Mouse (Mus musculus) stomach, embryonic 15.5 days (tissue): ENCODE measurements around the gene Slc30a1. TPM values are rescaled to one million over a fixed set of nuclear protein-coding genes. Genes with fewer than 3 reads are reported as not detected.
A peak's percentile ranks its signal among the peaks of the same experiment; 100 is the strongest.

Source experiments
- ATAC-seq: fragments of 200-750 bp; cut with Nextera tagmentation; 2 replicates; pipeline ENCODE4 v1.8.0; 2017; ENCODE audit warnings: low read depth, moderate number of reproducible peaks, moderate TSS enrichment; ENCODE audit not compliant: insufficient read depth, low FRiP score
- H3K27ac ChIP-seq: fragments of 300-500 bp; sonication (generic); 2 replicates; pipeline ENCODE4 v1.5.1; 2015; ENCODE audit warnings: mild to moderate bottlenecking, inconsistent platforms
- H3K27me3 ChIP-seq: fragments of 300-500 bp; sonication (generic); replicated peaks from 2 replicates; pipeline ENCODE4 v1.6.1; 2015; ENCODE audit warnings: inconsistent platforms
- H3K36me3 ChIP-seq: fragments of 300-500 bp; sonication (generic); 2 replicates; pipeline ENCODE4 v1.6.1; 2015; ENCODE audit warnings: inconsistent platforms
- H3K4me1 ChIP-seq: fragments of 300-500 bp; sonication (generic); 2 replicates; pipeline ENCODE4 v1.6.1; 2015; ENCODE audit warnings: inconsistent platforms
- H3K4me2 ChIP-seq: fragments of 300-500 bp; sonication (generic); 2 replicates; pipeline ENCODE4 v1.6.1; 2015; ENCODE audit warnings: mild to moderate bottlenecking, inconsistent platforms
- H3K4me3 ChIP-seq: fragments of 300-500 bp; sonication (generic); replicated peaks from 2 replicates; pipeline ENCODE4 v1.5.1; 2015; ENCODE audit warnings: inconsistent platforms
- H3K9ac ChIP-seq: fragments of 300-500 bp; sonication (generic); 2 replicates; pipeline ENCODE4 v1.6.1; 2015; ENCODE audit warnings: inconsistent platforms
- H3K9me3 ChIP-seq: fragments of 300-500 bp; sonication (generic); 2 replicates; pipeline ENCODE4 v1.6.1; 2016; ENCODE audit warnings: inconsistent platforms
- WGBS: fragments of 180-500 bp; shearing (Covaris S2); methylation state at CpG from one replicate; pipeline ENCODE4 v1.1.7; 2015; 5-methylcytosine and 5-hydroxymethylcytosine counted together
- polyA plus RNA-seq: library from polyadenylated mRNA; unstranded; fragments of >200 nt; fragmentation: Nextera tagmentation; extraction: Ambion mirVana; gene quantifications from 2 replicates; pipeline ENCODE4 v1.2.1, GENCODE M21; 2015

The Slc30a1 gene
- polyA plus RNA-seq, 1 experiment from 2014 or later: 4.5 TPM

DNA sequence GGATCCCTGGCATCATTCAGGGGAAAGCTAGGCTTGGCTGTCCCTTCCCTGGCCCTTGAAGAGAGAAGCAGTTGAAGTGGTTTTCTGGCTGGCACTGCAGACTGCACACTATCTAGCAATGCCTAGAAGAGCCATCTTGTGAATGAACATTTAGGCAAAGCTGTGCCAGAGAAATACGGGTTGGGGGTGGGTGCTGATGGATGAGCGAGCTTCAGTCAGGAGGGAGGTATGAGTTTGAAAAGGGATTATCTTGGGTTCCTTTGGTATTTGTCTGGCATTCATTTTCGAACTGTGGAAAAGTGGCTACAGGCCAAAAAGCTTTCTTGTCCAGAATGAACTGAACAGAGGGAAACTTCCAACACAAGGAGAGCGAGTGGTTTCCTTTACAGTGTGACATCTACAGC, 28.0 kb upstream of the Slc30a1 start:
- WGBS: 50% methylated on average over 4 of the region's 4 CpGs
- ATAC-seq: no peak
- Histone ChIP-seq H3K4me2 (no peak overlapping the region), H3K9me3 (no peaks in the 10 kb centered on the region), H3K4me3 (no peak overlapping the region), H3K4me1 (peaks cover 9% of the 10 kb centered on the region; the same call in 1 of the 2 replicates), H3K36me3 (no peaks in the 10 kb centered on the region), H3K27me3 (no peaks in the 10 kb centered on the region), H3K9ac (no peak overlapping the region), H3K27ac (no peak overlapping the region)

DNA sequence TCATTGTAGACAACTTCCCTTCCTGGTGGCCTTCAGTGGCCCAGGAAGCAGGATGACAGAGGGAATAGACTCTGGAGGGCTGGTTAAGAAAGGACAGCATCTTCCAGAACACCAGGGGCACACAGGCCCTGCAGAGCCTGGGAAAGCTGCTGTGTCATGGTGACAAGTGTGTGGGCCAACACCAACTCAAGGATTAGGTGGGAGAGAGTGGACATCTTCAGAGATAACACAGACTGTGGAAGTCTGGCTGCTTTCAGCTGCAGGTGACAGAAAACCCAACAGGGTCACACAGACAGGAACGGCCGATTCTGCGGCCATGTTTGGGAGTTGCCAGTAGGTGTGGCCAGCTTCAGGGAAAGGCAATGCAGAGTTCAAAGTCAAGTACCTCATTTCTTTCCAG, 26.3 kb upstream of the Slc30a1 start:
- Histone ChIP-seq H3K36me3 (no peaks in the 10 kb centered on the region), H3K9ac (no peak overlapping the region), H3K4me3 (no peak overlapping the region), H3K27me3 (no peaks in the 10 kb centered on the region), H3K27ac (no peak overlapping the region), H3K4me2 (no peak overlapping the region), H3K9me3 (no peaks in the 10 kb centered on the region), H3K4me1 (peaks cover 8% of the 10 kb centered on the region; the same call in 1 of the 2 replicates)
- ATAC-seq: no peak
- WGBS: 70% methylated on average over 3 of the region's 3 CpGs

- H3K36me3 ChIP-seq: no peaks in the 10 kb centered on the region
- no peak overlapping the region for H3K9ac ChIP-seq
- H3K4me2 ChIP-seq: no peak overlapping the region
- H3K4me3 ChIP-seq: no peak overlapping the region
- no peak overlapping the region for H3K27ac ChIP-seq
- no peaks in the 10 kb centered on the region for H3K27me3 ChIP-seq
- no peaks in the 10 kb centered on the region for H3K9me3 ChIP-seq
- no peak for ATAC-seq
- 78% methylated on average over 8 of the region's 8 CpGs for WGBS
- peaks cover 5% of the 10 kb centered on the region; the same call in 1 of the 2 replicates for H3K4me1 ChIP-seq
Measured at GRCm38 (mm10) chr1:191880921-191881609, 25.5 kb upstream of the Slc30a1 start.

DNA sequence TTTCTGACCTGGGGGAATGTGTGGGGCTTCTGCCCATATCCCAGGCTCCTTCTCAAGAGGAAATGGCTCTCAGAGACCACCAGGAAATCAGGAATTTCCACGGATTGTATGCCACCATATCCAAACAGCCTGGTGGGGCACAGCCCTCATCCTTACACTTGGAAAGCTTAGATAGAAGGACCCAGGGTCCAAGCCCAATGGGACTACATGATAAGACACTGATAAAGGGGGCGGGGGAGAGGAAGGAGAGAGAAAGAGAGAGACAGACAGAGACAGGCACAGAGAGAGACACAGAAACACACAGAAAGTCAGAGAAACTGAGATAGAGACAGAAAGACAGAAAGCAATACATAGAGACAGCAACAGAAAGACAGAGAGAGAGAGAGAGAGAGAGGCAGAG, 24.9 kb upstream of the Slc30a1 start:
- no peaks in the 10 kb centered on the region for H3K9me3 ChIP-seq
- no peak overlapping the region for H3K27ac ChIP-seq
- H3K4me2 ChIP-seq: no peak overlapping the region
- no peaks in the 10 kb centered on the region for H3K36me3 ChIP-seq
- H3K27me3 ChIP-seq: no peaks in the 10 kb centered on the region
- peaks cover 5% of the 10 kb centered on the region; the same call in 1 of the 2 replicates for H3K4me1 ChIP-seq
- ATAC-seq: no peak
- H3K4me3 ChIP-seq: no peak overlapping the region
- WGBS: 48% methylated on average over 2 of the region's 2 CpGs
- no peak overlapping the region for H3K9ac ChIP-seq

DNA sequence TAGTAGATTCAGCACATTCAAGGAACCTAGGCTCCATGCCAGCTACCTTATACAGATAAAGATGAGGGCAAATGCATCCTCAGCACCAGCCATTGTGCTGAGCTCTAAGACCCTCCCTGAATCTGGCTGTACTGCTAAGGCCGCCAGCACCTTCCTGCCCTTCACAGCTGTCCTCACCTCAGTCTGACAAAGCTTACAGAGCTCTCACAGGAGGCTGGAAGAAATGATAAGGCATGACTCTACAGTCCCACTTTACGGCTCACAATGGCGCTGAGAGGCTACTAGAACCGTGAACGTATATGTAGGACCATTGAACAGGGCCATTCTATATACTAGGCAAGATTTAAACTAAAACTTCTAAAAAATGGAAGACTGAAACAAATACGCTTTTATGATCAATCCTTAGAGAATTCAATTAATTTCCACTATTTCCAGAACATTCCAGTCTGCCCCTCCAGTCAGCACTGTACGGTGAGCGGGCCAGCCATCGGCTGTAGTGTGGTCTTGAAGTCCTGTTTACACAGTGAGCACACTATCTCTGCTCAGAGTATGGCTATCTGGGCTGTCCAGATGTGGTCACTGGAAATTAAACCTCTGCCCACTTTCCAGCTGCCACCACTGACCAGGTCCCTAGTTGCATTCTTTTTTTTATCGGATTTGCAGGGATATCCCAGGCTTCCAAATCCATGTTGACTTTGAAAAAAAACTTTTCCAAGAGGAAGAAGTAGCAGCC, 23.9 kb upstream of the Slc30a1 start:
- Histone ChIP-seq H3K4me2 (no peak overlapping the region), H3K27ac (no peak overlapping the region), H3K27me3 (no peaks in the 10 kb centered on the region), H3K4me3 (no peak overlapping the region), H3K36me3 (no peaks in the 10 kb centered on the region), H3K4me1 (peaks cover 5% of the 10 kb centered on the region; the same call in 1 of the 2 replicates), H3K9me3 (no peaks in the 10 kb centered on the region), H3K9ac (no peak overlapping the region)
- ATAC-seq: no peak
- whole genome bisulfite sequencing: 82% methylated on average over 10 of the region's 10 CpGs

DNA sequence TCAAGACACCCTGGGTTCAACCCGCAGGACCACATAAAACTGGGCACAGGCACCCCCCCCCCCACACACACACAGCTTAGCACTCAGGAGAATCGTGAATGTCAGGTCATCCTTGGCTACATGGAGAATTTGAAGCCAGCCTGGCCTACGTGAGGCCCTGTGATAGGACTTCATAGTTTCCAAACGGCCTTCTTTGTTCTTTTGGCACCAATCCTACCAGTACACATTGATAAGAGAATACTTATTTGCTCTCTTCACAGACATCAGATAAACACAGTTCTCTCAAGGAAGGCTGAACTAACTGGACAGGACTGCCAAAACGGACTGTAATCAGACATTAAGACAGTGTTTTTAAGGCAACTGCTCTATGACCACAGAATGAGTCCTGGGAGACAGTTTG, 22.9 kb upstream of the Slc30a1 start:
- Histone ChIP-seq H3K4me3 (no peak overlapping the region), H3K36me3 (no peaks in the 10 kb centered on the region), H3K9me3 (no peaks in the 10 kb centered on the region), H3K9ac (no peak overlapping the region), H3K4me2 (no peak overlapping the region), H3K4me1 (0 out of 2 replicates have a peak, but pooled peaks cover 2% of the 10 kb centered on the region), H3K27ac (no peak overlapping the region), H3K27me3 (no peaks in the 10 kb centered on the region)
- WGBS: 43% methylated on average over 5 of the region's 5 CpGs
- peak; percentile 23; the same call in 1 of the 2 replicates for ATAC-seq

GRCm38 (mm10) chr1:191891912-191892311, 14.7 kb upstream of the Slc30a1 start:
- Histone ChIP-seq H3K27ac (no peak overlapping the region), H3K4me2 (no peak overlapping the region)
- no peak for ATAC-seq

GRCm38 (mm10) chr1:191894386-191894785, 12.2 kb upstream of the Slc30a1 start:
- Histone ChIP-seq H3K4me2 (no peak overlapping the region), H3K4me3 (no peak overlapping the region), H3K36me3 (no peaks in the 10 kb centered on the region), H3K9ac (no peak overlapping the region), H3K27ac (no peak overlapping the region), H3K4me1 (0 out of 2 replicates have a peak, but pooled peaks cover 6% of the 10 kb centered on the region), H3K9me3 (no peaks in the 10 kb centered on the region), H3K27me3 (no peaks in the 10 kb centered on the region)
- ATAC-seq: 0 out of 2 replicates have a peak, but pooled peaks have one; percentile 21
- WGBS: 70% methylated on average over 17 of the region's 17 CpGs

More at GRCm38 (mm10) chr1:191891912-191892311, 14.7 kb upstream of the Slc30a1 start:
- Histone ChIP-seq H3K27me3 (no peaks in the 10 kb centered on the region), H3K9ac (no peak overlapping the region), H3K4me1 (0 out of 2 replicates have a peak, but pooled peaks cover 3% of the 10 kb centered on the region), H3K4me3 (no peak overlapping the region), H3K36me3 (no peaks in the 10 kb centered on the region), H3K9me3 (no peaks in the 10 kb centered on the region)
- 73% methylated on average over 6 of the region's 6 CpGs for WGBS

GRCm38 (mm10) chr1:191894857-191895256, 11.7 kb upstream of the Slc30a1 start:
- H3K27me3 ChIP-seq: no peaks in the 10 kb centered on the region
- no peaks in the 10 kb centered on the region for H3K36me3 ChIP-seq
- WGBS: 81% methylated on average over 9 of the region's 9 CpGs
- no peak overlapping the region for H3K4me2 ChIP-seq
- no peak overlapping the region for H3K27ac ChIP-seq
- ATAC-seq: no peak
- no peaks in the 10 kb centered on the region for H3K9me3 ChIP-seq
- 0 out of 2 replicates have a peak, but pooled peaks cover 6% of the 10 kb centered on the region for H3K4me1 ChIP-seq
- H3K4me3 ChIP-seq: no peak overlapping the region
- H3K9ac ChIP-seq: no peak overlapping the region

- Histone ChIP-seq H3K4me1 (0 out of 2 replicates have a peak, but pooled peaks cover 6% of the 10 kb centered on the region), H3K9ac (no peak overlapping the region), H3K27me3 (no peaks in the 10 kb centered on the region), H3K27ac (peak overlapping the region; percentile 40; the same call in 1 of the 2 replicates), H3K9me3 (no peaks in the 10 kb centered on the region), H3K4me3 (no peak overlapping the region), H3K36me3 (no peaks in the 10 kb centered on the region), H3K4me2 (no peak overlapping the region)
- ATAC-seq: no peak; the same call in 1 of the 2 replicates
- WGBS: 43% methylated on average over 12 of the region's 12 CpGs
Measured at GRCm38 (mm10) chr1:191896806-191897552, 9.6 kb upstream of the Slc30a1 start.

DNA sequence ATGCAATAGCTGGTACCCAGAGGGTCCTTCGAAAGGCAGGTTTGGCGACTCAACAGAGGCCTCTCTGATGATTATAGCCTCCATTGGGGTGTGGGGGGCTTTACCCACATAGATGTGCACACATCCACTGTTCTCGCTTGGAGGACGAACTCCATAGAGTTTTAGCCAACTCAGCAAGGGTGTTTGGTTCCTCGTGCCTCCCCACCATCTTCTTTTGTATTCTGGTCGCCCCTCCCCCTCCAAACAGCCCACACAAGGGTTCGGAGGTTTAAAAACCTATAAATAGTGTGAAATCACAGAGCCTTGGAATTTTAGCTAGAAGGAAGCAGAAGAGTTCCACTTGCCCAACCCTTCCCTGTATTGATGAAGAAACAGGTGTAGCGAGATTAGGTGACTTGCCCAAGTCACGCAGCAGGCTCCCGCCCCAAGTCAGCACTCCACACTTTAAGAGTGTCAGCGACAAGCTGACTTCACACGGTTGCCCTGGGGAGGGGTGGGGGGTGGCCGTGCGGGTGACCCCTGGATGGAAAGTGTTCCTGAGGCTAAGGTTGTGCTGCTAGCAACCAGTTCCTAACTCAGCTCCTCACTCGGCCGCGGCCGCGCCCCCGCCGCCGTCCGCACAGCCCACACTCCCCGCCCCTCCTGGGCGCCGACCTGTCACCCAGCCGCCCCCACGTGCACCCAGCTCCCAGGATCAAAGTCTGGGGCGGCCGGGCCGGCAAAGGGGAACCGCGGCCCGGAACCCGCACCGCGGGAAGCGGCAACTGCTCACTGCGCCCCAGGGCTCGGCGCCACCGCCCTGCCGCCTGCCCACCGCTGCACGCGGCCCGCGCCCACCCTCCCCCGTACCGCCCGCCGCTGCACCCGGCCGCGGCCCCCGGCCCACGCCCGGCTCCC, 682 bp upstream of the Slc30a1 start:
- ATAC-seq: peak; percentile 64
- H3K4me2 ChIP-seq: peak overlapping the region; percentile 91
- H3K9me3 ChIP-seq: no peaks in the 10 kb centered on the region
- H3K27ac ChIP-seq: peak overlapping the region; percentile 76
- H3K4me3 ChIP-seq: peak overlapping the region; percentile 96
- H3K36me3 ChIP-seq: peaks cover 8% of the 10 kb centered on the region
- WGBS: 4% methylated on average over 58 of the region's 58 CpGs
- no peaks in the 10 kb centered on the region for H3K27me3 ChIP-seq
- peaks cover 29% of the 10 kb centered on the region for H3K4me1 ChIP-seq
- H3K9ac ChIP-seq: peak overlapping the region; percentile 84
